ENCODE assay signal across 25 mouse cellular contexts in the genomic region with DNA sequence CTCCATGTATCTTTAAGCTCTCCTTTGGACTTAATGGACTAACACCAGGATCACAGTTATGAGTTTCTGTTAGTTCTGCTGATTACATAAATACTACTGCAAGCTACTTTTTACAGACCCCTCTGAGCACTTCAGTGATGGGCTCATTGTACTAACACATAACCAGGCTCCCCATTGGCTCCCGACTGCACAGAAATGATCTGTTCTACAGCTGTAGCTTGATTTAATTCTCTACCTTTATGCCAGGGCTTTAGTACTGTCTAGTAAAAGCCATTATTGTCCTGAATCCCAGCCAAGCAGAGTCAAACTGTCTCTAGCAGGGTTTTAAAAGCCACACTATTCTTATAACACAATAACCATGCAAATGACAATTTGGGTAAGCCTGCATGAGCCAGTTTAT.
DNase-seq lines count a peak whose midpoint lies in the region; ATAC-seq and TF ChIP-seq lines count a peak whose summit lies in the region.
"Had no signal": no experiment of that assay in that cellular context is flagged by ENCODE, and none has a peak within 500 bp of the region (broad histone marks: within the 10 kb centered on the region; RNA-seq: fewer than 3 reads in every experiment).

No protein-coding gene starts in this region.

- TF ChIP-seq POLR2A in limb, embryonic 14.5 days (IDR thresholded peaks at IDR 0.05; ENCODE audit: borderline replicate concordance, extremely low read depth, insufficient read depth, insufficient read length), result no peak

- no peaks in the 10 kb centered on the region for H3K36me3 ChIP-seq in hindbrain, postnatal 0 days (ENCODE audit: insufficient read depth, low read length)
- H3K36me3 ChIP-seq in hindbrain, embryonic 16.5 days (ENCODE audit: control insufficient read depth, insufficient read depth, low read length), result no peaks in the 10 kb centered on the region
- no peaks in the 10 kb centered on the region for H3K36me3 ChIP-seq in midbrain, postnatal 0 days (ENCODE audit: insufficient read depth, low read length)
- H3K36me3 ChIP-seq in midbrain, embryonic 14.5 days (ENCODE audit: control insufficient read depth, insufficient read depth, low read length), result no peaks in the 10 kb centered on the region
- H3K36me3 ChIP-seq in limb, embryonic 14.5 days (ENCODE audit: control insufficient read depth, insufficient read depth, low read length), result no peaks in the 10 kb centered on the region
- H3K36me3 ChIP-seq: embryonic facial prominence, embryonic 10.5 days; embryonic facial prominence, embryonic 15.5 days; stomach, embryonic 15.5 days had no signal

- peak overlapping the region; percentile 11; the same call in 1 of the 2 replicates for H3K27ac ChIP-seq in hindbrain, postnatal 0 days
- no peak overlapping the region for H3K27ac ChIP-seq in hindbrain, embryonic 16.5 days (ENCODE audit: low read depth, low read length)
- no peak overlapping the region for H3K27ac ChIP-seq in midbrain, postnatal 0 days (ENCODE audit: low read depth, low read length)
- no peak overlapping the region for H3K27ac ChIP-seq in midbrain, embryonic 14.5 days (replicated peaks; ENCODE audit: low read depth, low read length)
- H3K27ac ChIP-seq in limb, embryonic 14.5 days (replicated peaks; ENCODE audit: low read depth, low read length), result no peak overlapping the region
- H3K27ac ChIP-seq: embryonic facial prominence, embryonic 10.5 days; embryonic facial prominence, embryonic 15.5 days; forebrain, embryonic 13.5 days; left cerebral cortex, adult 2 months; liver, embryonic 14.5 days; stomach, embryonic 15.5 days had no signal

- no peak overlapping the region for H3K4me3 ChIP-seq in hindbrain, postnatal 0 days (ENCODE audit: low read length)
- H3K4me3 ChIP-seq in hindbrain, embryonic 16.5 days (ENCODE audit: low read length), result no peak overlapping the region
- H3K4me3 ChIP-seq in midbrain, postnatal 0 days (ENCODE audit: low read depth, low read length), result no peak overlapping the region
- H3K4me3 ChIP-seq in midbrain, embryonic 14.5 days (replicated peaks; ENCODE audit: low read depth, low read length), result no peak overlapping the region
- no peak overlapping the region for H3K4me3 ChIP-seq in limb, embryonic 14.5 days (replicated peaks; ENCODE audit: low read length)
- H3K4me3 ChIP-seq: embryonic facial prominence, embryonic 10.5 days; embryonic facial prominence, embryonic 15.5 days; forebrain, embryonic 13.5 days; left cerebral cortex, adult 2 months; stomach, embryonic 15.5 days had no signal

- no peak for DNase-seq in hindbrain, postnatal 0 days (ENCODE audit: low spot score)
- peak; percentile 19 for DNase-seq in midbrain, postnatal 0 days (ENCODE audit: low spot score)
- no peak for DNase-seq in midbrain, embryonic 14.5 days
- DNase-seq in limb, embryonic 14.5 days (ENCODE audit: low spot score), result peak; percentile 26
- no peak for DNase-seq in lung, postnatal 10 days
- DNase-seq: adrenal gland, adult 2 months; adrenal gland, postnatal 36 days; B cell, adult 2 months; cerebellum, adult 8-10 months; kidney, adult 11 months; kidney, postnatal 14 days; liver; lung, adult 2 months; lung, postnatal 14 days; retina, postnatal 1 day; right cerebral cortex, postnatal 25 days had no signal

- H3K9ac ChIP-seq in hindbrain, postnatal 0 days (replicated peaks; ENCODE audit: low read length), result no peak overlapping the region
- no peak overlapping the region for H3K9ac ChIP-seq in hindbrain, embryonic 16.5 days (ENCODE audit: low read depth, low read length)
- H3K9ac ChIP-seq in midbrain, postnatal 0 days (replicated peaks; ENCODE audit: low read length, poor library complexity, severe bottlenecking), result no peak overlapping the region
- H3K9ac ChIP-seq in midbrain, embryonic 14.5 days (replicated peaks; ENCODE audit: low read length), result no peak overlapping the region
- H3K9ac ChIP-seq in limb, embryonic 14.5 days (ENCODE audit: low read depth, low read length, severe bottlenecking), result no peak overlapping the region
- H3K9ac ChIP-seq: embryonic facial prominence, embryonic 15.5 days; forebrain, embryonic 13.5 days; liver, embryonic 14.5 days; stomach, embryonic 15.5 days had no signal

- peaks cover 13% of the 10 kb centered on the region; the same call in 1 of the 2 replicates for H3K4me1 ChIP-seq in hindbrain, postnatal 0 days (ENCODE audit: insufficient read depth, low read length)
- H3K4me1 ChIP-seq in hindbrain, embryonic 16.5 days (ENCODE audit: control insufficient read depth, insufficient read depth, low read depth, low read length), result peaks cover 15% of the 10 kb centered on the region
- H3K4me1 ChIP-seq in midbrain, postnatal 0 days (ENCODE audit: insufficient read depth, low read length), result peaks cover 15% of the 10 kb centered on the region
- peaks cover 37% of the 10 kb centered on the region for H3K4me1 ChIP-seq in midbrain, embryonic 14.5 days (ENCODE audit: control insufficient read depth, insufficient read depth, low read length)
- H3K4me1 ChIP-seq in limb, embryonic 14.5 days (ENCODE audit: control insufficient read depth, insufficient read depth, low read length), result peaks cover 10% of the 10 kb centered on the region
- H3K4me1 ChIP-seq: embryonic facial prominence, embryonic 10.5 days; embryonic facial prominence, embryonic 15.5 days; stomach, embryonic 15.5 days had no signal

- WGBS in hindbrain, postnatal 0 days, result 8% methylated on average over 1 of the region's 1 CpGs
- WGBS in hindbrain, embryonic 16.5 days, result 17% methylated on average over 1 of the region's 1 CpGs
- 13% methylated on average over 1 of the region's 1 CpGs for WGBS in midbrain, postnatal 0 days
- 10% methylated on average over 1 of the region's 1 CpGs for WGBS in midbrain, embryonic 14.5 days
- 27% methylated on average over 1 of the region's 1 CpGs for WGBS in limb, embryonic 14.5 days

- H3K4me2 ChIP-seq in hindbrain, postnatal 0 days (ENCODE audit: low read depth, low read length), result no peak overlapping the region
- H3K4me2 ChIP-seq in hindbrain, embryonic 16.5 days (ENCODE audit: low read length), result no peak overlapping the region
- H3K4me2 ChIP-seq in midbrain, postnatal 0 days (ENCODE audit: low read depth, low read length, poor library complexity, severe bottlenecking), result no peak overlapping the region
- no peak overlapping the region for H3K4me2 ChIP-seq in midbrain, embryonic 14.5 days (ENCODE audit: low read length)
- H3K4me2 ChIP-seq in limb, embryonic 14.5 days (replicated peaks; ENCODE audit: low read depth, low read length, severe bottlenecking), result no peak overlapping the region
- H3K4me2 ChIP-seq: embryonic facial prominence, embryonic 15.5 days; forebrain, embryonic 13.5 days; stomach, embryonic 15.5 days had no signal

- no peaks in the 10 kb centered on the region for H3K27me3 ChIP-seq in hindbrain, postnatal 0 days (ENCODE audit: insufficient read depth, low read length)
- no peaks in the 10 kb centered on the region for H3K27me3 ChIP-seq in hindbrain, embryonic 16.5 days (replicated peaks; ENCODE audit: control insufficient read depth, insufficient read depth, low read length)
- H3K27me3 ChIP-seq in midbrain, postnatal 0 days (ENCODE audit: insufficient read depth, low read length), result no peaks in the 10 kb centered on the region
- H3K27me3 ChIP-seq in midbrain, embryonic 14.5 days (ENCODE audit: control insufficient read depth, insufficient read depth, low read length), result no peaks in the 10 kb centered on the region
- H3K27me3 ChIP-seq in limb, embryonic 14.5 days (ENCODE audit: control insufficient read depth, insufficient read depth, low read length), result no peaks in the 10 kb centered on the region
- H3K27me3 ChIP-seq: embryonic facial prominence, embryonic 15.5 days; forebrain, embryonic 13.5 days; stomach, embryonic 15.5 days had no signal

- no peak for TF ChIP-seq CTCF in hindbrain, postnatal 0 days (IDR thresholded peaks at IDR 0.05; ENCODE audit: low read depth)
- no peak for TF ChIP-seq CTCF in midbrain, postnatal 0 days (IDR thresholded peaks at IDR 0.05)

- no peak for ATAC-seq in hindbrain, postnatal 0 days
- ATAC-seq in hindbrain, embryonic 16.5 days, result no peak
- ATAC-seq in midbrain, postnatal 0 days (ENCODE audit: low FRiP score), result no peak
- no peak for ATAC-seq in midbrain, embryonic 14.5 days (ENCODE audit: low FRiP score, low TSS enrichment)
- ATAC-seq in limb, embryonic 14.5 days (ENCODE audit: low FRiP score, low read depth), result no peak
- ATAC-seq: activated CD4-positive, CD25-positive, alpha-beta regulatory T cell, adult 4 months; forebrain, embryonic 13.5 days; inflammation-experienced regulatory T-cells, adult 6 months had no signal

- no peaks in the 10 kb centered on the region for H3K9me3 ChIP-seq in hindbrain, postnatal 0 days (ENCODE audit: low read length)
- H3K9me3 ChIP-seq in hindbrain, embryonic 16.5 days (ENCODE audit: control insufficient read depth, low read length), result no peaks in the 10 kb centered on the region
- no peaks in the 10 kb centered on the region for H3K9me3 ChIP-seq in midbrain, postnatal 0 days (ENCODE audit: low read length)
- H3K9me3 ChIP-seq in midbrain, embryonic 14.5 days (ENCODE audit: control insufficient read depth, low read length), result no peaks in the 10 kb centered on the region
- no peaks in the 10 kb centered on the region for H3K9me3 ChIP-seq in limb, embryonic 14.5 days (ENCODE audit: control insufficient read depth, low read length)
- H3K9me3 ChIP-seq: embryonic facial prominence, embryonic 10.5 days; embryonic facial prominence, embryonic 15.5 days; forebrain, embryonic 13.5 days; stomach, embryonic 15.5 days had no signal

Comparison
In these comparisons a context has a peak if more than half of its experiments do, and no peak if none do; other contexts are left out.
1. DNase-seq: peak in midbrain, postnatal 0 days (single experiment) and limb, embryonic 14.5 days (single experiment); none in hindbrain, postnatal 0 days (single experiment), midbrain, embryonic 14.5 days (single experiment) and lung, postnatal 10 days (single experiment).